Mouse (Mus musculus): ENCODE data around the gene Mtm1. TPM values are rescaled to one million over a fixed set of nuclear protein-coding genes. Genes with fewer than 3 reads are reported as not detected.
"Not testable (repeated sequence)": the region's sequence is repeated elsewhere in the genome, so short reads cannot be mapped to it uniquely, and the experiment has no call there.

Gene Mtm1
- total RNA-seq, 2 experiments from 2014 or later = 31.6 to 32.1 TPM

DNA sequence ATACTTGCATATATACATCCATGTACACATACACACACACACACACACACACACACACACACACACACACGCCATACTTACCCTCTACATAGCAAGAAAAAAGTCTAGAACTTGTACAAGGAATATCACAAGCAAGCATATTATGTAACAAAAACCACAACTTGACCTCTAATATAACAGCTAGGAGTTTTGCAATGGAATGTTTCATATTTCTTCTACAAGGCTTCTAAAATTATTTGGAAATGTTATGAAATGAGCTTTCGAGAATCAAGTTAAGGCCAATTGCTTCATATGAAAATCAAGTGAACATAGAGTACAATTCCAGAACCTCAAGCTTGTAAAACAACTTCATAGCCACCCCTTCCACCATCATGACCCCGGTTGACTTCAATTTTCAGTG is 74.9 kb downstream of the Mtm1 start:
- peak; percentile 71 for ATAC-seq (replicated peaks; ENCODE audit: poor library complexity)

DNA sequence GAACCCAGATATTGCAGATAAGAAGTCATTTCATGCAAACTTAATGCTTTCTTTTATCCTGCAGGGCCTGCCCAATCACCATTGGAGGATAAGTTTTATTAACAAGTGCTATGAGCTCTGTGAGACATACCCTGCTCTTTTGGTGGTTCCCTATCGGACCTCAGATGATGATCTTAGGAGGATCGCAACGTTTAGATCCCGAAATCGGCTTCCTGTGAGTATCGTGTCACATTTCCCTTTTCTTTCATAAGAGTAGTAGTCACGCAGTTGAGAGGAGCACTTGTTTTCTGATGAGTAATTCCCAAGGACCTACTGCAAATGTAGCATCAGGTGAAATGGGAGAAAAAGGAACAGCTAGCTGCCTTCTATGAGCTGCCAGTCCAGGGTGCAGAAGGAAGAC is 76.5 kb downstream of the Mtm1 start:
- peak; percentile 59 for ATAC-seq (replicated peaks; ENCODE audit: poor library complexity)

GRCm38 (mm10) chrX:71294191-71294590 is 83.6 kb downstream of the Mtm1 start:
- no peak for ATAC-seq (replicated peaks; ENCODE audit: poor library complexity)

DNA sequence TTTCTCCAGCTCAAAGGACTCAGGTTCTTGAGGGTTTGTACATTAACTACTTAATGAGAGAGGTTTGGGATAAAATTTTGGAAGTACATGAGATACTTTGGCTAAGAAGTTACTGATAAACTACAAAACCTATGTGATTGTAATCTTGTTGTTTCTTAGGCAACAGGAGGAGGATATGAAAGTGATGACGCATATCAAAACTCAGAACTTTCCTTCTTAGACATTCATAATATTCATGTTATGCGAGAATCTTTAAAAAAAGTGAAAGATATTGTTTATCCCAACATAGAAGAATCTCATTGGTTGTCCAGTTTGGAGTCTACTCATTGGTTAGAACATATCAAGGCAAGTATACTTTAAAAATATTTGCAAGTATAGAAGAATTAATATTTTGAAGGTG is 85.4 kb downstream of the Mtm1 start:
- ATAC-seq (replicated peaks; ENCODE audit: poor library complexity) = no peak

GRCm38 (mm10) chrX:71302148-71302547 is 91.6 kb downstream of the Mtm1 start:
- no peak for ATAC-seq (replicated peaks; ENCODE audit: poor library complexity)

GRCm38 (mm10) chrX:71311229-71311628 is 100.7 kb downstream of the Mtm1 start:
- peak; percentile 83 for ATAC-seq (replicated peaks; ENCODE audit: poor library complexity)

DNA sequence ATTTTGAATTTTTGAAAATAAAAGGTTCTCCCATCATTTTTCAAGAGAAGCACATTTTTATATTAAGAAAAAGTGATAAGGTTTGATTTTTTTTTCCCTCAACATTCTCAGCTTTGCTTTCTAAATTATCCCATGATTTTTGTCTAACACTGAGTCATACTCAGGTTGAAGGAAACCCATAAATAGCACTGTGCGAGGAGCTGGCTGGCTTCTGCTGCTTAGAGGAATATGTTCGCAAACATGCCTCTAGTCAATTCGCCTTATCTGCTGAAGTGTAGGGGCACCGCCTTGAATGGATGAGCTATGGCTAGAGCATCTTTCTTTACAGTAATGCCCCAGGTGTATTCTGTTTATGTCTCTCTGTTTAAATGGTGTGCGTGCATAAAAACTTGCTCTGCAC is 103.8 kb downstream of the Mtm1 start:
- ATAC-seq (replicated peaks; ENCODE audit: poor library complexity) = no peak

DNA sequence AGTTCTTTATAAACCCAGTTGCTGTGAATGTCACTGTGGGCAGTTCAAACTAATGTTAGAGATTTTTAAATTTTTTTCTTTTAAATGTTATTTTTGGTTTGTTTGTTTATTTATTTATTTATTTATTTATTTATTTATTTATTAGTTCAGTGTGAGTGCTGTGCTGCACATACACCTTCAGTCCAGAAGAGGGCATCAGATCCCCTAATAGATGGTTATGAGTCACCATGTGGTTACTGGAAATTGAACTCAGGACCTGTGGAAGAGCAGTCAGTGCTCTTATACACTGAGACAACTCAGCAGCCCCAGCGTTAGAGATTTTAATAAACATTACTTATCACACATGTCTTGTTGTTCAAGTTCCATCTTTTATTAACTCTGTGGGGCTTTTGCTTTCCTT is 141.5 kb downstream of the Mtm1 start:
- ATAC-seq (replicated peaks; ENCODE audit: poor library complexity) = peak; percentile 61

DNA sequence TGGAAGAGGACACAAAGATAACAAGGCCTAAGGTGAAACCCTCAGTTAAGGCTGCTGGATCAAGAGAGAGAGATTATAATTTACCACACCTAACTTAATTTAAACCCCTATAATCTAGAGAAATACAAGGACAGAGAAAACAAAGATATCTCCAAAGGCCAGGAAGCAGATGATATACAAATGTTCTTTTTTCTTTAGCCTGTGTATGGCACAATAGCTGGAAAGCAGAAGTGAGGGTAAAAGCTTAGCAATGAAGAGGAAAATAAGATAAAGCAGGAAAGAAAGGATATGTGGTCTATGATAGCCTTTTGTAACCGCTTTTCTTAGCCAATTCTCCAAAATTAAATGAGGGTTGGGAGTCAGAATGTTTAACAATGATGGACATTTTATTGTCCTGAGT is 144.8 kb downstream of the Mtm1 start:
- ATAC-seq (replicated peaks; ENCODE audit: poor library complexity) = peak; percentile 73

DNA sequence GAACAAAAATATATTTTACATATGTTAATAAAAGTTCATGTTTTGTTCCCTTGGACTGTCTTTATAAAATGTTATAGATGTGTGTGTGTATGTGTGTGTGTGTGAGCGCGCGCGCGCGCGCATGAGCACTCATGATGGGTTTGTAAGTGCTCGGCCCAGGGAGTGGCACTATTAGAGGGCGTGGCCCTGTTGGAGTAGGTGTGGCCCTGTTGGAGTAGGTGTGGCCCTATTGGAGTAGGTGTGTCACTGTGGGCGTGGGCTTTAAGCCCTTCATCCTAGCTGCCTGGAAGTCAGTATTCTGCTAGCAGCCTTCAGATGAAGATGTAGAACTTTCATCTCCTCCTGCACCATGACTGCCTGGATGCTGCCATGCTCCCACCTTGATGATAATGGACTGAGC is 151.2 kb downstream of the Mtm1 start:
- ATAC-seq (replicated peaks; ENCODE audit: poor library complexity) = not testable (repeated sequence)

DNA sequence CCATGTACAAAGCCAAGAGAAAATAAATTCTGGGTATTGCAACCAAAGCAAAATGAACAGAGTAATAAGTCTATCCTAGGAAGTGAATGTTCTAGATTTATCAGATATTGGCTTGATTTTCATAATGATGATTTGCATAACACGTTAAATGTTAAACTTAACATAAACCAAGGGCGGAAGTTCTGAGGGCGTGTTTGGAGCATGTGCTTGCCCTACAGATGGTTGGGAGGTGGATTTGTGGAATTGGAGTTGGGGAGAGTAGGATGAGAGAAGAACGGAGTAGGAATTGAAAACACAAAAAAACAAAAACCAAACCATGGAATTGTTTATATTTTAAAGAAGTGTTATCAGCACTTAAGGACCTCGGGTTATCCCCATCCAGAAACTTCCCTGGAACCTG is 153.5 kb downstream of the Mtm1 start:
- ATAC-seq (replicated peaks; ENCODE audit: poor library complexity) = no peak

GRCm38 (mm10) chrX:71364554-71364991 is 154.0 kb downstream of the Mtm1 start, which contains the start of gene Mtmr1:
TSS of gene Mtmr1 (plus strand) at chrX:71364760.
- ATAC-seq (replicated peaks; ENCODE audit: poor library complexity) = peak; percentile 90

- ATAC-seq (replicated peaks; ENCODE audit: poor library complexity) = peak; percentile 45
These were observed 154.4 kb downstream of the Mtm1 start for GRCm38 (mm10) chrX:71365011-71365410.

Other genes with a start within 250 kb of the Mtm1 start
- not detected in 2 replicates for gene Mamld1, start 160.5 kb upstream of the Mtm1 start, total RNA-seq (2015)
- not detected in 2 replicates for gene Mamld1, start 160.5 kb upstream of the Mtm1 start, total RNA-seq (2017)
- gene Mtmr1, start 154.0 kb downstream of the Mtm1 start, total RNA-seq (2015) = 32.7 and 40.1 TPM in 2 replicates
- 33.0 and 35.6 TPM in 2 replicates for gene Mtmr1, start 154.0 kb downstream of the Mtm1 start, total RNA-seq (2017)